Mouse (Mus musculus) embryonic facial prominence, embryonic 11.5 days (tissue): ENCODE results near the gene Dstyk. TPM values are rescaled to one million over a fixed set of nuclear protein-coding genes. Genes with fewer than 3 reads are reported as not detected.

Experiments
- ATAC-seq: fragments of 200-750 bp; cut with Nextera tagmentation; replicated peaks from 2 replicates; pipeline ENCODE4 v1.8.0; 2017; ENCODE audit warnings: low read depth; ENCODE audit not compliant: insufficient number of reproducible peaks, low FRiP score, low TSS enrichment
- DNase-seq: peaks from one replicate; pipeline ENCODE4 v3.0.0-alpha.2; 2015; ENCODE audit warnings: low spot score
- H3K27ac ChIP-seq: fragments of 300-500 bp; sonication (generic); replicated peaks from 2 replicates; pipeline ENCODE4 v1.5.1; 2014; ENCODE audit warnings: mild to moderate bottlenecking, low read depth, low read length, control low read depth
- H3K27me3 ChIP-seq: fragments of 300-500 bp; sonication (generic); 2 replicates; pipeline ENCODE4 v1.6.1; 2014; ENCODE audit warnings: mild to moderate bottlenecking, low read length, moderate library complexity, mixed read lengths; ENCODE audit not compliant: control insufficient read depth, insufficient read depth
- H3K36me3 ChIP-seq: fragments of 300-500 bp; sonication (generic); replicated peaks from 2 replicates; pipeline ENCODE4 v1.6.1; 2014; ENCODE audit warnings: low read depth, mild to moderate bottlenecking, low read length, moderate library complexity, mixed read lengths; ENCODE audit not compliant: control insufficient read depth, insufficient read depth
- H3K4me1 ChIP-seq: fragments of 300-500 bp; sonication (generic); 2 replicates; pipeline ENCODE4 v1.6.1; 2014; ENCODE audit warnings: low read length, mixed read lengths; ENCODE audit not compliant: control insufficient read depth, insufficient read depth
- H3K4me2 ChIP-seq: fragments of 300-500 bp; sonication (generic); 2 replicates; pipeline ENCODE4 v1.6.1; 2014; ENCODE audit warnings: low read depth, mild to moderate bottlenecking, control low read depth, low read length, moderate library complexity
- H3K4me3 ChIP-seq: fragments of 300-500 bp; sonication (generic); 2 replicates; pipeline ENCODE4 v1.5.1; 2014; ENCODE audit warnings: low read depth, low read length, control low read depth
- H3K9ac ChIP-seq: fragments of 300-500 bp; sonication (generic); replicated peaks from 2 replicates; pipeline ENCODE4 v1.6.1; 2014; ENCODE audit warnings: mild to moderate bottlenecking, control low read depth, low read length
- H3K9me3 ChIP-seq: fragments of 300-500 bp; sonication (generic); replicated peaks from 2 replicates; pipeline ENCODE4 v1.6.1; 2016; ENCODE audit warnings: mild to moderate bottlenecking, low read length, inconsistent platforms, mixed read lengths; ENCODE audit not compliant: control insufficient read depth
- WGBS: fragments of 180-500 bp; shearing (Covaris S2); extraction: QIAGEN DNeasy Blood & Tissue Kit; methylation state at CpG from one replicate; pipeline ENCODE4 v1.1.7; 2014; 5-methylcytosine and 5-hydroxymethylcytosine counted together
- polyA plus RNA-seq: library from polyadenylated mRNA; unstranded; fragments of >200 nt; fragmentation: Nextera tagmentation; extraction: Ambion mirVana; gene quantifications from 2 replicates; pipeline ENCODE4 v1.2.1, GENCODE M21; 2014

Dstyk gene
- polyA plus RNA-seq, 1 experiment from 2014 or later, result 11.9 TPM

GRCm38 (mm10) chr1:132381929-132382328 is 35.4 kb upstream of the Dstyk start:
- Histone ChIP-seq H3K27me3 (no peaks in the 10 kb centered on the region), H3K27ac (no peak overlapping the region), H3K4me2 (no peak overlapping the region), H3K36me3 (peaks cover 3% of the 10 kb centered on the region), H3K4me1 (no peaks in the 10 kb centered on the region), H3K4me3 (no peak overlapping the region), H3K9ac (no peak overlapping the region), H3K9me3 (no peaks in the 10 kb centered on the region)
- DNase-seq (no peak), ATAC-seq (no peak)
- 70% methylated on average over 10 of the region's 10 CpGs for WGBS

GRCm38 (mm10) chr1:132384001-132384554 is 33.3 kb upstream of the Dstyk start:
- no peak for DNase-seq
- Histone ChIP-seq H3K9me3 (no peaks in the 10 kb centered on the region), H3K4me2 (no peak overlapping the region), H3K27me3 (no peaks in the 10 kb centered on the region), H3K27ac (no peak overlapping the region), H3K4me3 (no peak overlapping the region), H3K9ac (no peak overlapping the region), H3K4me1 (no peaks in the 10 kb centered on the region), H3K36me3 (no peaks in the 10 kb centered on the region; the same call in none of the 2 replicates)
- no peak for ATAC-seq
- 86% methylated on average over 8 of the region's 8 CpGs for WGBS

GRCm38 (mm10) chr1:132385266-132385665 is 32.1 kb upstream of the Dstyk start:
- H3K4me2 ChIP-seq, result no peak overlapping the region
- ATAC-seq (no peak), DNase-seq (no peak)
- no peak overlapping the region for H3K4me3 ChIP-seq
- 71% methylated on average over 14 of the region's 14 CpGs for WGBS
- no peaks in the 10 kb centered on the region for H3K36me3 ChIP-seq
- H3K9ac ChIP-seq, result no peak overlapping the region
- no peaks in the 10 kb centered on the region for H3K27me3 ChIP-seq
- no peaks in the 10 kb centered on the region for H3K9me3 ChIP-seq
- no peaks in the 10 kb centered on the region for H3K4me1 ChIP-seq
- H3K27ac ChIP-seq, result no peak overlapping the region

GRCm38 (mm10) chr1:132385711-132386110 is 31.6 kb upstream of the Dstyk start:
- Histone ChIP-seq H3K4me3 (no peak overlapping the region), H3K4me1 (no peaks in the 10 kb centered on the region), H3K36me3 (no peaks in the 10 kb centered on the region), H3K4me2 (no peak overlapping the region), H3K9me3 (no peaks in the 10 kb centered on the region), H3K27me3 (no peaks in the 10 kb centered on the region), H3K27ac (no peak overlapping the region), H3K9ac (no peak overlapping the region)
- no peak for ATAC-seq
- 84% methylated on average over 4 of the region's 4 CpGs for WGBS
- no peak for DNase-seq

- no peaks in the 10 kb centered on the region for H3K9me3 ChIP-seq
- no peaks in the 10 kb centered on the region for H3K36me3 ChIP-seq
- no peak overlapping the region for H3K4me2 ChIP-seq
- no peak for DNase-seq
- H3K4me1 ChIP-seq, result no peaks in the 10 kb centered on the region
- H3K27me3 ChIP-seq, result no peaks in the 10 kb centered on the region
- ATAC-seq, result no peak
- 86% methylated on average over 4 of the region's 4 CpGs for WGBS
- no peak overlapping the region for H3K27ac ChIP-seq
- H3K9ac ChIP-seq, result no peak overlapping the region
- H3K4me3 ChIP-seq, result no peak overlapping the region
Observed at GRCm38 (mm10) chr1:132386266-132386665, 31.1 kb upstream of the Dstyk start.

GRCm38 (mm10) chr1:132387943-132388342 is 29.4 kb upstream of the Dstyk start:
- 18% methylated on average over 4 of the region's 4 CpGs for WGBS
- Histone ChIP-seq H3K4me1 (no peaks in the 10 kb centered on the region), H3K4me3 (no peak overlapping the region)

GRCm38 (mm10) chr1:132388813-132389803 is 28.2 kb upstream of the Dstyk start:
- Histone ChIP-seq H3K36me3 (no peaks in the 10 kb centered on the region), H3K9ac (no peak overlapping the region; the same call in 1 of the 2 replicates), H3K4me2 (peak overlapping the region; percentile 81), H3K4me3 (peak overlapping the region; percentile 71), H3K9me3 (no peaks in the 10 kb centered on the region), H3K27ac (no peak overlapping the region), H3K4me1 (no peaks in the 10 kb centered on the region), H3K27me3 (no peaks in the 10 kb centered on the region)
- DNase-seq (no peak), ATAC-seq (no peak)
- WGBS, result 53% methylated on average over 8 of the region's 8 CpGs

More at GRCm38 (mm10) chr1:132387943-132388342, 29.4 kb upstream of the Dstyk start:
- no peaks in the 10 kb centered on the region for H3K36me3 ChIP-seq
- no peaks in the 10 kb centered on the region for H3K9me3 ChIP-seq
- H3K27ac ChIP-seq, result no peak overlapping the region
- no peak for ATAC-seq
- no peak overlapping the region for H3K9ac ChIP-seq
- no peaks in the 10 kb centered on the region for H3K27me3 ChIP-seq
- peak; percentile 35 for DNase-seq
- peak overlapping the region; percentile 19; the same call in 1 of the 2 replicates for H3K4me2 ChIP-seq
